Mouse (Mus musculus): ENCODE results near the gene Gsdma3.

DNA sequence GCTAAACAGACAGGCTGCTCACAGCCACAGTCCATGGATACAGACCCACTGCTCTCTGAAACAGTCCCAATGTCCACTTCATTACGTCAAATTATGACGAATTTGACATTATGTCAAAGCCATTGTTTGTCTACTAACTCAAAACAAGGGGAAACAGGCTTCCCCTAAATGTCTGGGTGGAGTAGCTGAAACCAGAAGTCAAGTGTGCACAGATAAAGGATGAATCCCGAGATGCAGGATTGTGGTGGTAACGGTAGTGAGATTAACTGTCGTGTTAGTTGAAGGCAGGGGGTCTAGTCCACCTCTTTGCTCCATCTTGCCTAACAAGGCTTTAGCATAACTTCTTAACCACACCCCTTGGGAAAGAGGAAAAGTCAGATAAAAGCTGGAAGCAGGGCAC is 46.3 kb downstream of the Gsdma3 start:
- TF ChIP-seq CTCF (IDR thresholded peaks at IDR 0.05; ENCODE audit: control insufficient read depth, insufficient read depth, insufficient read length) = no peak
- no peak for TF ChIP-seq FOSL1 (IDR thresholded peaks at IDR 0.05; ENCODE audit: insufficient read depth, low read length, poor library complexity, severe bottlenecking)
